In the genomic region with DNA sequence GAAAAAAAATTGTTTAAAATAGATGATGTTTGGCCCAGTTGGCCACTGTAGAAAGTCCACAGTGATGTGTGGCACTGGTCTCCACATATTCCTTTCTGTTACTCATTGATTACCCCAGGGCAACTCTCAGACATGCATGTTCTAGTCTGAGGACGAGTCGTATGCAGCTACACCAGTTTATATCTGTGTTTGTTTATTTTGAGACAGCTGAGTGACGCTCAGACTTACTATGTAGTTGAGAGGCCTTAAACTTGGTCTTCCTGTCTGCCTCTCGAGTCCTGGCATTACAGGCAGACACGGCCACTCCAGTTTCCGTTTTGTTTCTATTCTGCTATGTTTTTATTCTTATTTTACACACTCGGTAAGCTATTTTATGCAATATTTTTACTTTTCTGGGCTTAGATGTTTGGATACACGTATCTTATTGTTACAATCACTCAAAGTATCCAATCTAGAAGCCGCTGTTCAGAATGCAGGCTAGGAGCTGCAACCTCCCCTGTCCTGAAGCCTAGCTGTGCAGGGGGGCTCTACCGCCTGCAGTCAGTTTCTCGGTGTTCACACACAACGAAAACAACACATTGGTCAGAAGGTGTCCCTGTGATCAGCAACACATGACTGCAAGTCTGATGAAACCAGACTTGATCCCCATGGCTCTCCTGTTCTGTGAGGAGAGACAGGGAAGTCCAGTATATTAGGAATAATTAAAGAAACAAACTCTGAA, we compare ENCODE assay signal across 12 mouse cellular contexts. TPM values are rescaled to one million over a fixed set of nuclear protein-coding genes. Genes with fewer than 3 reads are reported as not detected.
DNase-seq lines count a peak whose midpoint lies in the region; ATAC-seq and TF ChIP-seq lines count a peak whose summit lies in the region.
"Had no signal": no experiment of that assay in that cellular context is flagged by ENCODE, and none has a peak within 500 bp of the region (broad histone marks: within the 10 kb centered on the region; RNA-seq: fewer than 3 reads in every experiment).

No protein-coding gene starts in this region.

- H3K79me2 ChIP-seq in heart, adult 2 months (replicated peaks; ENCODE audit: control insufficient read depth, insufficient read depth, low read length), result no peaks in the 10 kb centered on the region
- H3K79me2 ChIP-seq in CH12.LX (replicated peaks; ENCODE audit: control insufficient read depth, extremely low read depth, insufficient read depth, poor library complexity, severe bottlenecking), result peaks cover 80% of the 10 kb centered on the region

- H3K4me3 ChIP-seq in heart, adult 2 months, result 0 out of 2 replicates have a peak overlapping the region, but pooled peaks have one; percentile 15
- H3K4me3 ChIP-seq in limb, embryonic 13.5 days, result no peak overlapping the region
- H3K4me3 ChIP-seq in limb, embryonic 10.5 days, result no peak overlapping the region
- peak overlapping the region; percentile 47 to 52 (median 49) for H3K4me3 ChIP-seq in CH12.LX (replicated peaks in 1 of 3; ENCODE audit: low read depth in 2 of 3, low read length in 2 of 3, poor library complexity in 1 of 3)
- peak overlapping the region; percentile 14 for H3K4me3 ChIP-seq in liver, embryonic 13.5 days (replicated peaks)

- H3K27me3 ChIP-seq in heart, adult 2 months (ENCODE audit: control insufficient read depth, insufficient read depth, low read length), result no peaks in the 10 kb centered on the region
- no peaks in the 10 kb centered on the region for H3K27me3 ChIP-seq in limb, embryonic 13.5 days
- H3K27me3 ChIP-seq in limb, embryonic 10.5 days (ENCODE audit: low read depth, poor library complexity, severe bottlenecking), result no peaks in the 10 kb centered on the region
- H3K27me3 ChIP-seq in CH12.LX (replicated peaks), result no peaks in the 10 kb centered on the region
- no peaks in the 10 kb centered on the region for H3K27me3 ChIP-seq in liver, embryonic 13.5 days

- 19% methylated on average over 12 of the region's 12 CpGs for WGBS in heart, adult 2 months
- WGBS in limb, embryonic 13.5 days, result 70% methylated on average over 12 of the region's 12 CpGs
- 82% methylated on average over 12 of the region's 12 CpGs for WGBS in limb, embryonic 10.5 days
- 78% methylated on average over 12 of the region's 12 CpGs for WGBS in liver, embryonic 13.5 days (ENCODE audit: insufficient replicate concordance)

- H3K4me2 ChIP-seq in limb, embryonic 13.5 days (replicated peaks), result peak overlapping the region; percentile 23; the same call in 1 of the 2 replicates
- peak overlapping the region; percentile 80 for H3K4me2 ChIP-seq in CH12.LX (ENCODE audit: insufficient read depth, low read depth, poor library complexity, severe bottlenecking)
- H3K4me2 ChIP-seq in liver, embryonic 13.5 days, result peak overlapping the region; percentile 96

- ATAC-seq in limb, embryonic 13.5 days (ENCODE audit: low FRiP score, low read depth), result no peak
- ATAC-seq in liver, embryonic 13.5 days (ENCODE audit: low read depth), result no peak
- ATAC-seq in erythroid progenitor cell, adult 5-6 weeks (replicated peaks; ENCODE audit: low FRiP score, poor library complexity, severe bottlenecking), result no peak

- TF ChIP-seq CTCF in heart, adult 2 months (IDR thresholded peaks at IDR 0.05), result no peak
- TF ChIP-seq CTCF in CH12.LX (conservative IDR thresholded peaks at IDR 0.05 in 1 of 2, IDR thresholded peaks at IDR 0.05 in 1 of 2; ENCODE audit: low read depth in 2 of 2, low read length in 2 of 2), result no peak

- no peak for DNase-seq in heart, adult 2 months
- no peak for DNase-seq in heart, adult 18-20 months
- DNase-seq in limb, embryonic 10.5 days (ENCODE audit: low spot score), result no peak
- DNase-seq in CH12.LX (ENCODE audit: extremely low read depth), result no peak
- no peak for DNase-seq in liver, embryonic 13.5 days
- DNase-seq in cerebellum, adult 11-12 months, result no peak
- DNase-seq: adrenal gland, adult 8-10 months; gastrocnemius, postnatal 36 days; layer of hippocampus, postnatal 36 days; right cerebral cortex, postnatal 25 days had no signal

- no peak for TF ChIP-seq POLR2A in heart, adult 2 months (IDR thresholded peaks at IDR 0.05; ENCODE audit: insufficient read depth, low read depth, low read length)
- TF ChIP-seq POLR2A in CH12.LX (IDR thresholded peaks at IDR 0.05; ENCODE audit: low read depth, low read length), result no peak

- in situ Hi-C loops in CH12.LX (cut with MboI; ENCODE audit: low pct_ligation_motif_present, low pct_unique_long_range_greater_than_20kb, low sequenced_read_pairs), result no loop called here

- peak overlapping the region; percentile 68 for H3K27ac ChIP-seq in heart, adult 2 months
- no peak overlapping the region for H3K27ac ChIP-seq in limb, embryonic 13.5 days
- no peak overlapping the region for H3K27ac ChIP-seq in limb, embryonic 10.5 days
- peak overlapping the region; percentile 49 for H3K27ac ChIP-seq in CH12.LX (ENCODE audit: insufficient read depth, low read depth)
- 0 out of 2 replicates have a peak overlapping the region, but pooled peaks have one; percentile 15 for H3K27ac ChIP-seq in liver, embryonic 13.5 days

- no peaks in the 10 kb centered on the region for H3K36me3 ChIP-seq in heart, adult 2 months (ENCODE audit: control insufficient read depth, insufficient read depth, low read length)
- no peaks in the 10 kb centered on the region; the same call in 1 of the 2 replicates for H3K36me3 ChIP-seq in limb, embryonic 13.5 days
- no peaks in the 10 kb centered on the region for H3K36me3 ChIP-seq in limb, embryonic 10.5 days
- H3K36me3 ChIP-seq in CH12.LX (replicated peaks in 1 of 2; ENCODE audit: control insufficient read depth in 1 of 2, insufficient read depth in 1 of 2, low read length in 1 of 2), result peaks cover 9 to 27% of the 10 kb centered on the region in 2 experiments
- H3K36me3 ChIP-seq in liver, embryonic 13.5 days, result peaks cover 50% of the 10 kb centered on the region

- peak overlapping the region; percentile 67 for H3K9ac ChIP-seq in heart, adult 2 months (ENCODE audit: low read depth, low read length)
- H3K9ac ChIP-seq in limb, embryonic 13.5 days, result 0 out of 2 replicates have a peak overlapping the region, but pooled peaks have one; percentile 39
- H3K9ac ChIP-seq in CH12.LX (ENCODE audit: insufficient read depth, low read depth), result peak overlapping the region; percentile 65
- H3K9ac ChIP-seq in liver, embryonic 13.5 days, result peak overlapping the region; percentile 27

- dilution Hi-C loops in CH12.LX (cut with MboI; ENCODE audit: extremely low pct_ligation_motif_present, extremely low pct_unique_long_range_greater_than_20kb, low sequenced_read_pairs), result no loop called here

- no peak for TF ChIP-seq RAD21 in CH12.LX (IDR thresholded peaks at IDR 0.05; ENCODE audit: low read depth, low read length)

- no peaks in the 10 kb centered on the region for H3K9me3 ChIP-seq in limb, embryonic 13.5 days
- no peaks in the 10 kb centered on the region for H3K9me3 ChIP-seq in limb, embryonic 10.5 days (replicated peaks)
- H3K9me3 ChIP-seq in CH12.LX (replicated peaks; ENCODE audit: low read length), result no peaks in the 10 kb centered on the region
- H3K9me3 ChIP-seq in liver, embryonic 13.5 days (replicated peaks), result no peaks in the 10 kb centered on the region

- intact Hi-C loops in heart, adult 2 months (cut with DNase I), result loop anchor here (2.0 kb wide), 1 partner anchor 14 kb away; no protein-coding TSS in a partner anchor

- no peak for TF ChIP-seq EP300 in heart, adult 2 months (IDR thresholded peaks at IDR 0.05; ENCODE audit: insufficient read depth, low read depth, low read length)
- TF ChIP-seq EP300 in CH12.LX (IDR thresholded peaks at IDR 0.05; ENCODE audit: low read length), result no peak

- peaks cover 3% of the 10 kb centered on the region for H3K4me1 ChIP-seq in heart, adult 2 months (ENCODE audit: control insufficient read depth, insufficient read depth, low read length)
- peaks cover 25% of the 10 kb centered on the region for H3K4me1 ChIP-seq in limb, embryonic 13.5 days
- peaks cover 18% of the 10 kb centered on the region for H3K4me1 ChIP-seq in limb, embryonic 10.5 days
- H3K4me1 ChIP-seq in CH12.LX (ENCODE audit: control insufficient read depth in 1 of 2, insufficient read depth in 2 of 2), result peaks cover 0 to 16% of the 10 kb centered on the region in 2 experiments; a peak in 3 of 4 replicates
- peaks cover 58% of the 10 kb centered on the region for H3K4me1 ChIP-seq in liver, embryonic 13.5 days (replicated peaks)

RNA-seq across cellular contexts. Expression of a gene that starts 12.4 kb away (rescaled TPM):
- 10 to 100 TPM; 35.9 to 42.0 TPM for total RNA-seq in heart, adult 2 months (2021)
- 14.6 and 15.0 TPM in 2 replicates for polyA plus RNA-seq in heart, adult 2 months (2012; rRNA removed)
- 10 to 100 TPM; 33.8 to 41.5 TPM for total RNA-seq in heart, adult 18-20 months (2021)
- 20.4 and 22.3 TPM in 2 replicates for polyA plus RNA-seq in limb, embryonic 13.5 days (2015; fragmentation: Nextera tagmentation; extraction: Ambion mirVana)
- 8.4 and 10.3 TPM in 2 replicates for polyA plus RNA-seq in limb, embryonic 10.5 days (2016; fragmentation: Nextera tagmentation; extraction: Ambion mirVana)
- total RNA-seq in CH12.LX (2012; rRNA removed) (12.8 and 19.2 TPM in 2 replicates), CH12.LX (2014; rRNA removed) (23.5 TPM in 2 replicates)
- 15.8 and 20.9 TPM in 2 replicates for polyA plus RNA-seq in CH12.LX (2012; ENCODE audit: insufficient read length, low read depth)
- polyA plus RNA-seq in liver, embryonic 13.5 days (2015; fragmentation: Nextera tagmentation; extraction: Ambion mirVana), result 13.0 and 14.2 TPM in 2 replicates
- total RNA-seq in erythroid progenitor cell, adult 5-6 weeks (2015; ENCODE audit: low replicate concordance), result 62.7 and 90.5 TPM in 2 replicates
- total RNA-seq in erythroid progenitor cell, adult 5-6 weeks (2017; ENCODE audit: low replicate concordance), result 107 and 117 TPM in 2 replicates

RNA-seq across cellular contexts. Expression of a gene that starts 34.3 kb away (rescaled TPM):
- total RNA-seq in heart, adult 2 months (2021), result 1 to 10 TPM; 3.2 to 4.8 TPM
- 4.4 and 6.1 TPM in 2 replicates for polyA plus RNA-seq in heart, adult 2 months (2012; rRNA removed)
- total RNA-seq in heart, adult 18-20 months (2021), result 1 to 10 TPM; 3.9 to 5.0 TPM
- polyA plus RNA-seq in limb, embryonic 13.5 days (2015; fragmentation: Nextera tagmentation; extraction: Ambion mirVana), result 7.3 and 8.2 TPM in 2 replicates
- 7.8 and 9.7 TPM in 2 replicates for polyA plus RNA-seq in limb, embryonic 10.5 days (2016; fragmentation: Nextera tagmentation; extraction: Ambion mirVana)
- 6.3 and 7.5 TPM in 2 replicates for total RNA-seq in CH12.LX (2012; rRNA removed)
- 3.8 and 5.2 TPM in 2 replicates for total RNA-seq in CH12.LX (2014; rRNA removed)
- polyA plus RNA-seq in CH12.LX (2012; ENCODE audit: insufficient read length, low read depth), result 4.8 and 6.0 TPM in 2 replicates
- 5.3 and 6.0 TPM in 2 replicates for polyA plus RNA-seq in liver, embryonic 13.5 days (2015; fragmentation: Nextera tagmentation; extraction: Ambion mirVana)
- total RNA-seq in erythroid progenitor cell, adult 5-6 weeks (2015; ENCODE audit: low replicate concordance), result 17.3 and 19.7 TPM in 2 replicates
- total RNA-seq in erythroid progenitor cell, adult 5-6 weeks (2017; ENCODE audit: low replicate concordance), result 7.2 and 11.9 TPM in 2 replicates

RNA-seq across cellular contexts. Expression of a gene that starts 48.9 kb away (rescaled TPM):
- total RNA-seq in heart, adult 2 months (2021), result 1 to 10 TPM; 6.9 to 9.3 TPM
- polyA plus RNA-seq in heart, adult 2 months (2012; rRNA removed), result 3.6 and 4.4 TPM in 2 replicates
- 1 to 10 TPM; 5.7 to 9.3 TPM for total RNA-seq in heart, adult 18-20 months (2021)
- 4.4 and 5.0 TPM in 2 replicates for polyA plus RNA-seq in limb, embryonic 13.5 days (2015; fragmentation: Nextera tagmentation; extraction: Ambion mirVana)
- 2.4 and 3.1 TPM in 2 replicates for polyA plus RNA-seq in limb, embryonic 10.5 days (2016; fragmentation: Nextera tagmentation; extraction: Ambion mirVana)
- total RNA-seq in CH12.LX (2012; rRNA removed) (1.4 and 2.7 TPM in 2 replicates), CH12.LX (2014; rRNA removed) (2.8 and 3.1 TPM in 2 replicates)
- 1.0 and 1.1 TPM in 2 replicates for polyA plus RNA-seq in CH12.LX (2012; ENCODE audit: insufficient read length, low read depth)
- 2.1 and 2.2 TPM in 2 replicates for polyA plus RNA-seq in liver, embryonic 13.5 days (2015; fragmentation: Nextera tagmentation; extraction: Ambion mirVana)
- total RNA-seq in erythroid progenitor cell, adult 5-6 weeks (2015; ENCODE audit: low replicate concordance), result 8.8 and 11.5 TPM in 2 replicates
- total RNA-seq in erythroid progenitor cell, adult 5-6 weeks (2017; ENCODE audit: low replicate concordance), result 16.0 and 17.9 TPM in 2 replicates

Comparison
In these comparisons a context has a peak if more than half of its experiments do, and no peak if none do; other contexts are left out.
1. H3K27ac ChIP-seq: peak in heart, adult 2 months (single experiment), CH12.LX (single experiment) and liver, embryonic 13.5 days (single experiment); none in limb, embryonic 13.5 days (single experiment) and limb, embryonic 10.5 days (single experiment).
2. H3K4me3 ChIP-seq: peak in heart, adult 2 months (single experiment), CH12.LX (3 of 3) and liver, embryonic 13.5 days (single experiment); none in limb, embryonic 13.5 days (single experiment) and limb, embryonic 10.5 days (single experiment).
3. H3K4me2 ChIP-seq: peak in every context shown above with its lines; median percentile 96 in liver, embryonic 13.5 days; 80 in CH12.LX; 23 in limb, embryonic 13.5 days.
4. Peak in every context shown above with its lines, with median percentiles within 50 percentile points of each other: H3K9ac ChIP-seq.